Mouse (Mus musculus) lung, postnatal 0 days (tissue): ENCODE data around the gene Esrrg. TPM values are rescaled to one million over a fixed set of nuclear protein-coding genes. Genes with fewer than 3 reads are reported as not detected.

Source experiments
- ATAC-seq: fragments of 200-750 bp; cut with Nextera tagmentation; 2 replicates; pipeline ENCODE4 v1.8.0; 2017; ENCODE audit warnings: moderate library complexity
- DNase-seq: peaks from one replicate; pipeline ENCODE4 v3.0.0-alpha.2; 2016; ENCODE audit warnings: low spot score
- H3K27ac ChIP-seq: fragments of 300-500 bp; sonication (generic); 2 replicates; pipeline ENCODE4 v1.5.1; 2014; ENCODE audit warnings: antibody characterized with exemption, mild to moderate bottlenecking, low read length, mixed read lengths
- H3K27me3 ChIP-seq: fragments of 300-500 bp; sonication (generic); replicated peaks from 2 replicates; pipeline ENCODE4 v1.6.1; 2014; ENCODE audit warnings: low read length, mixed read lengths; ENCODE audit not compliant: insufficient read depth
- H3K36me3 ChIP-seq: fragments of 300-500 bp; sonication (generic); 2 replicates; pipeline ENCODE4 v1.6.1; 2014; ENCODE audit warnings: low read length, mixed read lengths; ENCODE audit not compliant: insufficient read depth
- H3K4me1 ChIP-seq: fragments of 300-500 bp; sonication (generic); 2 replicates; pipeline ENCODE4 v1.6.1; 2014; ENCODE audit warnings: antibody characterized with exemption, low read depth, low read length, mixed read lengths; ENCODE audit not compliant: insufficient read depth
- H3K4me2 ChIP-seq: fragments of 300-500 bp; sonication (generic); replicated peaks from 2 replicates; pipeline ENCODE4 v1.6.1; 2014; ENCODE audit warnings: low read depth, mild to moderate bottlenecking, low read length, moderate library complexity, mixed read lengths
- H3K4me3 ChIP-seq: fragments of 300-500 bp; sonication (generic); 2 replicates; pipeline ENCODE4 v1.5.1; 2014; ENCODE audit warnings: low read depth, low read length
- H3K9ac ChIP-seq: fragments of 300-500 bp; sonication (generic); replicated peaks from 2 replicates; pipeline ENCODE4 v1.6.1; 2014; ENCODE audit warnings: low read depth, mild to moderate bottlenecking
- H3K9me3 ChIP-seq: fragments of 300-500 bp; sonication (generic); 2 replicates; pipeline ENCODE4 v1.6.1; 2016; ENCODE audit warnings: low read length, mixed read lengths
- CTCF ChIP-seq: IDR thresholded peaks from 2 replicates; pipeline ENCODE4 v1.5.1; 2016; ENCODE audit warnings: antibody characterized with exemption, mild to moderate bottlenecking
- EP300 ChIP-seq: IDR thresholded peaks from 2 replicates; pipeline ENCODE4 v1.6.1; 2016; ENCODE audit warnings: antibody characterized with exemption, mild to moderate bottlenecking, control low read depth
- WGBS: fragments of 180-500 bp; shearing (Covaris S2); extraction: QIAGEN DNeasy Blood & Tissue Kit; methylation state at CpG from one replicate; pipeline ENCODE4 v1.1.7; 2014; 5-methylcytosine and 5-hydroxymethylcytosine counted together
- polyA plus RNA-seq: library from polyadenylated mRNA; unstranded; fragments of >200 nt; fragmentation: Nextera tagmentation; extraction: Ambion mirVana; gene quantifications from 2 replicates; pipeline ENCODE4 v1.2.1, GENCODE M21; 2015

Esrrg gene
- polyA plus RNA-seq, 1 experiment from 2014 or later: 0.54 TPM

DNA sequence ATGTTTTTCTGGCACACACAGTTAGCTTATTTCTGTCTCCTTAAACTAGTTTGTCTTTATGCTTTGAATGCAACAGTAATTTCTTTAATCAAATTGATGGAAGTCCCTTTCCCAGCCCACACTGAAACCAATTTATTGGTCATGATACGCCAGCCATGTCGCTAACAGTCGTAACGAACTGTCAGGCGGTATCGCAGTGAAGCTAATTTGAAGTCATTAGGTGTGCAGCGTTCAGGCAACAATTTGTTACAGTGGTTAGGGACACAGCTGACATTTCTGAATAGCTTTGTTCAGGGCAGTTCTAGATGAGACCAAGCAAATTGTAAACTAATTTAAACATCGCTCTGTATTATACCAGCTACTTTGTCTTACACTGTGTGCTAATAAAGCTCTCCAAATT is 542.5 kb downstream of the Esrrg start:
- H3K27ac ChIP-seq: no peak overlapping the region
- no peak for TF ChIP-seq EP300
- TF ChIP-seq CTCF: no peak

DNA sequence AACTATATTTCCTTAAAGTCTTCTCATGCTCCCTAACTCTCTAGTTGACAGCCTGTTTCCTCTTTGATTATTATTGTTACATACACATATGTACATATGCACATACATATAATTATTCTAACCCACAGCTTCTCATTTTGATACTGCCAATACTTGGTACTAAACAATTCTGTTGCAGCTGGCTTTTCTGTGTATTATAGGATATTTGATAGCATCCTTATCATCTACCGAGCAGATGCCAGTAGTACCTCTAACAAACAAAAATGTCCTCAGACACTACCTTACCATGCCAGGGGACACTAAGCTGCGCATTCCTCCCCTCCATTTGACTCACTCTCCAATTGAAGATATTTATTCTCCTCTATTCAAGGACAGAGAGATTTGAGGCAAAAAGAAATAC is 543.4 kb downstream of the Esrrg start:
- no peak overlapping the region for H3K9ac ChIP-seq
- TF ChIP-seq EP300 (no peak), CTCF (no peak)
- H3K9me3 ChIP-seq: no peaks in the 10 kb centered on the region
- H3K27me3 ChIP-seq: no peaks in the 10 kb centered on the region
- H3K4me1 ChIP-seq: no peaks in the 10 kb centered on the region
- ATAC-seq (no peak), DNase-seq (no peak)
- no peak overlapping the region for H3K4me3 ChIP-seq
- 98% methylated on average over 2 of the region's 2 CpGs for WGBS
- H3K27ac ChIP-seq: no peak overlapping the region
- H3K36me3 ChIP-seq: no peaks in the 10 kb centered on the region
- no peak overlapping the region for H3K4me2 ChIP-seq

More for the DNA sequence above, 542.5 kb downstream of the Esrrg start:
- WGBS: 96% methylated on average over 8 of the region's 8 CpGs
- DNase-seq (no peak), ATAC-seq (no peak)
- Histone ChIP-seq H3K27me3 (no peaks in the 10 kb centered on the region), H3K9me3 (no peaks in the 10 kb centered on the region), H3K4me2 (no peak overlapping the region), H3K9ac (no peak overlapping the region), H3K36me3 (no peaks in the 10 kb centered on the region), H3K4me3 (no peak overlapping the region), H3K4me1 (no peaks in the 10 kb centered on the region)

DNA sequence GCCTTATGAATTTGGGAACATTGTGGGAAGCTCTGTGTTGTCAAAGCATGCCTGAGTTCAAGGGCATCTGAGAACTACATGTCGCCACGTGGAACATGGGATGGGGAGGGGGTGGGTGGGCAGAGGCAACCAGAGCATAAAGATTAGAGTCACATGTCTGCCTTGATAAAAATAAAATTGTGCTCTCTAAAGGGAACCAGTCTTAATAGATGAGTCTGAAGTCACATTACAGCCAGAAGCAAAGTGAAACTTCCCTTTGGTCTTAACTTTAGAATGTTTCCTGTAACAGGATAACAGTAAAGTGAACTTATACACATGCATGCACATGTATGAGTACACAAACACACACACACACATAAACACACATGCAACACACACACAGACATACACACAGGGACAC is 545.1 kb downstream of the Esrrg start:
- DNase-seq (no peak), ATAC-seq (no peak)
- Histone ChIP-seq H3K4me3 (no peak overlapping the region), H3K27ac (no peak overlapping the region), H3K9me3 (no peaks in the 10 kb centered on the region), H3K9ac (no peak overlapping the region), H3K4me2 (no peak overlapping the region), H3K27me3 (no peaks in the 10 kb centered on the region), H3K4me1 (no peaks in the 10 kb centered on the region), H3K36me3 (no peaks in the 10 kb centered on the region)
- TF ChIP-seq CTCF (no peak), EP300 (no peak)
- WGBS: 81% methylated on average over 2 of the region's 2 CpGs

DNA sequence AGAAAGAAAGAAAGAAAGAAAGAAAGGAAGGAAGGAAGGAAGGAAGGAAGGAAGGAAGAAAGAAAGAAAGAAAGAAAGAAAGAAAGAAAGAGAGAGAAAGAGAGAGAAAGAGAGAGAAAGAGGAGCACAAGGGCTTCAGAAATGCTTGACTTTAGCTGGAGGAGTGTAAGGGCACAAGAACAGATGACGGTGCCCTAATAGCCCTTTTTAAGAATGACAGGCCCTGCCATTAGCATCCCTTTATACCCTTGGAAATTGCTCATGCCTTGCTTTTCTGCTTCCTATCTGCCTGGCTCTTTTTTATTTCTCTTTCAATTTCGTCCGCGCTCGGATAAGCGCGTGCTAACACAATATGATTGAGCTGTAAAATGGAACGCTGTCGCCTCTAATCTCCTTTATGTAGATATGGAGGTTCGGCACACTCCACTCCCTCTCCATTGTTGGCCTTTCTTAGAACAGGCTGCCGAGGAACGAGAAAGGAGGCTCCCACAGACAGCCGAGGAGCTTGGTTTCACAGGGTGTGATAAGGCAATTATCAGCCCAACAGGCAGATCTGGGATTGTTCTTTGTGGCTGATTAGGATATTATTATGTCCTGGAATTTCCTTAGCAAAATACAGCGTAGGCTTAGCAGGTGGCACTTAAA is 546.0 kb downstream of the Esrrg start:
- ATAC-seq (no peak), DNase-seq (no peak)
- Histone ChIP-seq H3K27ac (no peak overlapping the region), H3K4me3 (no peak overlapping the region), H3K9me3 (no peaks in the 10 kb centered on the region), H3K27me3 (no peaks in the 10 kb centered on the region), H3K4me2 (0 out of 2 replicates have a peak overlapping the region, but pooled peaks have one; percentile 9), H3K4me1 (no peaks in the 10 kb centered on the region), H3K9ac (no peak overlapping the region), H3K36me3 (no peaks in the 10 kb centered on the region)
- no peak for TF ChIP-seq CTCF
- 61% methylated on average over 14 of the region's 14 CpGs for WGBS

DNA sequence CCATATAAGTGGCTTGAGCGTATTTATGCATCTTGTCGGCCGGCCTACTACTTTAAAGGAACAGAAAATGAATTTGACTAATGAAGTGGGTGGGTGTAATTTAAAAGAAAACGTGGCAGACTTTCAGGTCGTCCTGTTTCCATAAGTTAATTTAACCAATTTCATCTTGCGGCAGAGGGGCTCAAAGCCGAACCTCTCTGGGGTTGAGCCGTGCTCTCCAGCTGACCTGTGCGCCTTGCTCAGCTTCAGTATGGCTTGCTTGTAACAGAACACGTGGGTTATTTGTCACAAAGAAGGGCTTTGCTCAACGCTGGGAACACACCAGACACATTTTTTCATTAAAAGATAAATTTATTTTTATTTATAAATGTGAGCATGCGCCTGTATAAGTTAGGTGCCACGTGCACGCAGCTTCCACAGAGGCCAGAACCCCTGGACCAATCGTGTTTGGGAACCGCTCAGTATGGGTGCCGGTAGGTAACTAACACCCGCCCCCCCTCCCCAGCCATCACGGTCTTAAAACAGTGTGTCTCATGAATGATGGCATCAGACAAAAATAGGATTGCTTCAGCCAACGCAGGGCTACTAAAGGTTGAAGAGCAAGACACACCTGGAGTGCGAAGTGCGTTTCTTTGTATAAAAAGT is 546.7 kb downstream of the Esrrg start:
- ATAC-seq: no peak

GRCm38 (mm10) chr1:188156520-188156919 is 547.9 kb downstream of the Esrrg start:
- Histone ChIP-seq H3K36me3 (no peaks in the 10 kb centered on the region), H3K27me3 (no peaks in the 10 kb centered on the region), H3K4me1 (no peaks in the 10 kb centered on the region), H3K4me2 (no peak overlapping the region), H3K27ac (no peak overlapping the region), H3K4me3 (no peak overlapping the region), H3K9ac (no peak overlapping the region), H3K9me3 (no peaks in the 10 kb centered on the region)
- ATAC-seq (no peak), DNase-seq (no peak)
- TF ChIP-seq EP300 (no peak), CTCF (no peak)
- 98% methylated on average over 5 of the region's 5 CpGs for WGBS

More for the DNA sequence above, 546.7 kb downstream of the Esrrg start:
- TF ChIP-seq CTCF (no peak), EP300 (no peak)
- Histone ChIP-seq H3K4me1 (no peaks in the 10 kb centered on the region), H3K4me2 (no peak overlapping the region), H3K9ac (no peak overlapping the region), H3K36me3 (no peaks in the 10 kb centered on the region), H3K27ac (no peak overlapping the region), H3K9me3 (no peaks in the 10 kb centered on the region), H3K4me3 (no peak overlapping the region), H3K27me3 (no peaks in the 10 kb centered on the region)
- no peak for DNase-seq
- 84% methylated on average over 22 of the region's 22 CpGs for WGBS
